Mouse (Mus musculus): Measurements from ENCODE around the gene Dmkn.
"Not testable (repeated sequence)": the region's sequence is repeated elsewhere in the genome, so short reads cannot be mapped to it uniquely, and the experiment has no call there.

GRCm38 (mm10) chr7:30742570-30742969 lies 21.0 kb upstream of the Dmkn start:
- not testable (repeated sequence) for TF ChIP-seq CTCF (IDR thresholded peaks at IDR 0.05; ENCODE audit: low read depth, low read length); EP300 (IDR thresholded peaks at IDR 0.05; ENCODE audit: insufficient read depth, low read depth, low read length); POLR2A (IDR thresholded peaks at IDR 0.05; ENCODE audit: insufficient read depth, low read length)

Data from ES-Bruce4 (cell line).